Comparison of ENCODE assay signal across 11 mouse cellular contexts in genomic region chr9:120547026-120547668, GRCm38 (mm10). TPM values are rescaled to one million over a fixed set of nuclear protein-coding genes. Genes with fewer than 3 reads are reported as not detected.
DNase-seq lines count a peak whose midpoint lies in the region; ATAC-seq and TF ChIP-seq lines count a peak whose summit lies in the region.
"Had no signal": no experiment of that assay in that cellular context is flagged by ENCODE, and none has a peak within 500 bp of the region (broad histone marks: within the 10 kb centered on the region; RNA-seq: fewer than 3 reads in every experiment).

No protein-coding gene starts in this region.

- TF ChIP-seq CTCF in lung, embryonic 14.5 days (IDR thresholded peaks at IDR 0.05; ENCODE audit: low read depth), result no peak
- TF ChIP-seq CTCF in forebrain, postnatal 0 days (IDR thresholded peaks at IDR 0.05; ENCODE audit: low read depth), result no peak

- intact Hi-C loops in left cerebral cortex, postnatal 14 days (cut with DNase I), result no loop called here

- no peaks in the 10 kb centered on the region; the same call in 1 of the 2 replicates for H3K27me3 ChIP-seq in liver, embryonic 16.5 days (ENCODE audit: control insufficient read depth, insufficient read depth, low read depth, low read length)
- H3K27me3 ChIP-seq in liver, embryonic 12.5 days (replicated peaks), result peaks cover 40% of the 10 kb centered on the region
- H3K27me3 ChIP-seq in lung, embryonic 14.5 days (ENCODE audit: insufficient read depth, low read length), result no peaks in the 10 kb centered on the region
- H3K27me3 ChIP-seq in stomach, embryonic 14.5 days (ENCODE audit: control insufficient read depth, insufficient read depth, low read length), result no peaks in the 10 kb centered on the region
- H3K27me3 ChIP-seq in forebrain, postnatal 0 days (ENCODE audit: insufficient read depth, low read length), result no peaks in the 10 kb centered on the region

- H3K4me2 ChIP-seq in liver, embryonic 16.5 days (ENCODE audit: low read depth, low read length), result 0 out of 2 replicates have a peak overlapping the region, but pooled peaks have one; percentile 6
- H3K4me2 ChIP-seq in liver, embryonic 12.5 days, result no peak overlapping the region
- peak overlapping the region; percentile 48 for H3K4me2 ChIP-seq in lung, embryonic 14.5 days
- H3K4me2 ChIP-seq in stomach, embryonic 14.5 days (replicated peaks; ENCODE audit: low read depth, low read length), result peak overlapping the region; percentile 17; the same call in 1 of the 2 replicates
- no peak overlapping the region for H3K4me2 ChIP-seq in forebrain, postnatal 0 days (ENCODE audit: low read depth)

- H3K27ac ChIP-seq in liver, embryonic 16.5 days (ENCODE audit: low read length), result no peak overlapping the region
- H3K27ac ChIP-seq in liver, embryonic 12.5 days, result no peak overlapping the region
- H3K27ac ChIP-seq in lung, embryonic 14.5 days (ENCODE audit: low read depth), result peak overlapping the region; percentile 85
- peak overlapping the region; percentile 78 for H3K27ac ChIP-seq in stomach, embryonic 14.5 days (ENCODE audit: low read length)
- H3K27ac ChIP-seq in forebrain, postnatal 0 days (ENCODE audit: low read depth, low read length), result no peak overlapping the region

- no peaks in the 10 kb centered on the region for H3K9me3 ChIP-seq in liver, embryonic 16.5 days (replicated peaks; ENCODE audit: control insufficient read depth, low read length)
- H3K9me3 ChIP-seq in liver, embryonic 12.5 days (replicated peaks), result no peaks in the 10 kb centered on the region
- H3K9me3 ChIP-seq in lung, embryonic 14.5 days (ENCODE audit: low read depth, low read length), result no peaks in the 10 kb centered on the region
- no peaks in the 10 kb centered on the region for H3K9me3 ChIP-seq in stomach, embryonic 14.5 days (ENCODE audit: control insufficient read depth, low read depth, low read length)
- no peaks in the 10 kb centered on the region for H3K9me3 ChIP-seq in forebrain, postnatal 0 days (ENCODE audit: low read length)

- H3K36me3 ChIP-seq in liver, embryonic 16.5 days (ENCODE audit: control insufficient read depth, insufficient read depth), result no peaks in the 10 kb centered on the region
- no peaks in the 10 kb centered on the region for H3K36me3 ChIP-seq in liver, embryonic 12.5 days
- H3K36me3 ChIP-seq in lung, embryonic 14.5 days (ENCODE audit: insufficient read depth), result no peaks in the 10 kb centered on the region
- H3K36me3 ChIP-seq in stomach, embryonic 14.5 days (ENCODE audit: control insufficient read depth, insufficient read depth, low read length), result no peaks in the 10 kb centered on the region
- H3K36me3 ChIP-seq in forebrain, postnatal 0 days (ENCODE audit: insufficient read depth), result no peaks in the 10 kb centered on the region

- no peak for ATAC-seq in liver, embryonic 16.5 days (ENCODE audit: low read depth)
- no peak for ATAC-seq in liver, embryonic 12.5 days
- peak; percentile 52 to 53; a peak in 3 of 4 replicates for ATAC-seq in hematopoietic stem cell, adult 5-6 weeks (replicated peaks in 1 of 2; ENCODE audit: insufficient read depth in 1 of 2, low FRiP score in 2 of 2, low TSS enrichment in 1 of 2, low read depth in 1 of 2, poor library complexity in 2 of 2, severe bottlenecking in 2 of 2)
- ATAC-seq in lung, embryonic 14.5 days (ENCODE audit: insufficient read depth), result peak; percentile 83
- peak; percentile 83 for ATAC-seq in stomach, embryonic 14.5 days (ENCODE audit: insufficient number of reproducible peaks, insufficient read depth, low FRiP score, low read depth)
- ATAC-seq in forebrain, postnatal 0 days, result no peak
- ATAC-seq: forebrain, embryonic 16.5 days had no signal

- no peak overlapping the region for H3K4me3 ChIP-seq in liver, embryonic 16.5 days (ENCODE audit: low read depth, low read length)
- no peak overlapping the region for H3K4me3 ChIP-seq in liver, embryonic 12.5 days
- no peak overlapping the region for H3K4me3 ChIP-seq in lung, embryonic 14.5 days (ENCODE audit: low read depth, low read length)
- H3K4me3 ChIP-seq in stomach, embryonic 14.5 days (ENCODE audit: low read depth, low read length), result no peak overlapping the region
- H3K4me3 ChIP-seq in forebrain, postnatal 0 days (ENCODE audit: low read depth, low read length), result no peak overlapping the region

- H3K4me1 ChIP-seq in liver, embryonic 16.5 days (ENCODE audit: control insufficient read depth, low read depth, low read length), result no peaks in the 10 kb centered on the region; the same call in 1 of the 2 replicates
- H3K4me1 ChIP-seq in liver, embryonic 12.5 days, result peaks cover 6% of the 10 kb centered on the region; the same call in 1 of the 2 replicates
- H3K4me1 ChIP-seq in lung, embryonic 14.5 days (ENCODE audit: insufficient read depth), result peaks cover 12% of the 10 kb centered on the region
- H3K4me1 ChIP-seq in stomach, embryonic 14.5 days (ENCODE audit: control insufficient read depth, insufficient read depth, low read length), result peaks cover 7% of the 10 kb centered on the region; the same call in 1 of the 2 replicates
- no peaks in the 10 kb centered on the region for H3K4me1 ChIP-seq in forebrain, postnatal 0 days (ENCODE audit: insufficient read depth)

- no peak overlapping the region for H3K9ac ChIP-seq in liver, embryonic 16.5 days (ENCODE audit: low read depth, low read length)
- no peak overlapping the region for H3K9ac ChIP-seq in liver, embryonic 12.5 days
- H3K9ac ChIP-seq in lung, embryonic 14.5 days, result no peak overlapping the region; the same call in 1 of the 2 replicates
- H3K9ac ChIP-seq in stomach, embryonic 14.5 days (replicated peaks; ENCODE audit: low read depth, low read length), result no peak overlapping the region; the same call in 1 of the 2 replicates
- no peak overlapping the region for H3K9ac ChIP-seq in forebrain, postnatal 0 days

- DNase-seq in lung, embryonic 14.5 days, result peak; percentile 68
- no peak for DNase-seq in left cerebral cortex, postnatal 14 days (ENCODE audit: low spot score in 2 of 2)
- DNase-seq in forebrain, postnatal 0 days, result no peak
- DNase-seq in adrenal gland, postnatal 36 days, result no peak
- DNase-seq: kidney, adult 2 months had no signal

- 11% methylated on average over 16 of the region's 16 CpGs for WGBS in liver, embryonic 16.5 days (ENCODE audit: insufficient replicate concordance)
- WGBS in liver, embryonic 12.5 days (ENCODE audit: insufficient replicate concordance), result 20% methylated on average over 16 of the region's 16 CpGs
- WGBS in lung, embryonic 14.5 days, result 9% methylated on average over 16 of the region's 16 CpGs
- 10% methylated on average over 16 of the region's 16 CpGs for WGBS in stomach, embryonic 14.5 days
- 37% methylated on average over 16 of the region's 16 CpGs for WGBS in forebrain, postnatal 0 days

RNA-seq across cellular contexts. Expression of gene Entpd3, which starts 7.5 kb away (rescaled TPM):
- 0.05 TPM in 1 of 2 replicates, not detected in the other for polyA plus RNA-seq in liver, embryonic 16.5 days (2015; fragmentation: Nextera tagmentation; extraction: Ambion mirVana)
- polyA plus RNA-seq in liver, embryonic 12.5 days (2016; fragmentation: Nextera tagmentation; extraction: Ambion mirVana), result 0.05 TPM in 1 of 2 replicates, not detected in the other
- 0.75 TPM in 1 of 2 replicates, not detected in the other for total RNA-seq in hematopoietic stem cell, adult 5-6 weeks (2017)
- 14.9 TPM in 2 replicates for polyA plus RNA-seq in lung, embryonic 14.5 days (2014; fragmentation: Nextera tagmentation; extraction: Ambion mirVana)
- polyA plus RNA-seq in stomach, embryonic 14.5 days (2014; fragmentation: Nextera tagmentation; extraction: Ambion mirVana), result 6.3 and 7.7 TPM in 2 replicates
- 1 to 10 TPM; 3.1 to 4.7 TPM for total RNA-seq in left cerebral cortex, postnatal 14 days (2021)
- 3.6 and 5.5 TPM in 2 replicates for total RNA-seq in forebrain, postnatal 0 days (2014; rRNA removed)
- 3.6 and 3.7 TPM in 2 replicates for polyA plus RNA-seq in forebrain, postnatal 0 days (2015; fragmentation: Nextera tagmentation; extraction: Ambion mirVana)
- 1 to 10 TPM in 1 of 2 experiments, under 1 TPM in 1; 0.40 to 2.9 TPM for total RNA-seq in adrenal gland, postnatal 36 days (2021)
- total RNA-seq: liver, adult 2 months had no signal
- polyA plus RNA-seq: liver, adult 2 months had no signal

RNA-seq across cellular contexts. Expression of gene Rpl14, which starts 24.1 kb away (rescaled TPM):
- 335 and 378 TPM in 2 replicates for polyA plus RNA-seq in liver, embryonic 16.5 days (2015; fragmentation: Nextera tagmentation; extraction: Ambion mirVana)
- polyA plus RNA-seq in liver, embryonic 12.5 days (2016; fragmentation: Nextera tagmentation; extraction: Ambion mirVana), result 722 and 731 TPM in 2 replicates
- total RNA-seq in hematopoietic stem cell, adult 5-6 weeks (2017), result 2,251 and 3,052 TPM in 2 replicates
- 1,001 and 1,027 TPM in 2 replicates for polyA plus RNA-seq in lung, embryonic 14.5 days (2014; fragmentation: Nextera tagmentation; extraction: Ambion mirVana)
- 1,122 and 1,132 TPM in 2 replicates for polyA plus RNA-seq in stomach, embryonic 14.5 days (2014; fragmentation: Nextera tagmentation; extraction: Ambion mirVana)
- 100 to 1,000 TPM; 219 to 256 TPM for total RNA-seq in left cerebral cortex, postnatal 14 days (2021)
- total RNA-seq in forebrain, postnatal 0 days (2014; rRNA removed), result 449 and 763 TPM in 2 replicates
- 491 and 597 TPM in 2 replicates for polyA plus RNA-seq in forebrain, postnatal 0 days (2015; fragmentation: Nextera tagmentation; extraction: Ambion mirVana)
- total RNA-seq in adrenal gland, postnatal 36 days (2021), result 100 to 1,000 TPM; 522 to 541 TPM

RNA-seq across cellular contexts. Expression of gene Eif1b, which starts 55.1 kb away (rescaled TPM):
- polyA plus RNA-seq in liver, embryonic 16.5 days (2015; fragmentation: Nextera tagmentation; extraction: Ambion mirVana), result 53.0 and 58.7 TPM in 2 replicates
- polyA plus RNA-seq in liver, embryonic 12.5 days (2016; fragmentation: Nextera tagmentation; extraction: Ambion mirVana), result 110 and 116 TPM in 2 replicates
- total RNA-seq in hematopoietic stem cell, adult 5-6 weeks (2017), result 79.5 and 128 TPM in 2 replicates
- 195 and 196 TPM in 2 replicates for polyA plus RNA-seq in lung, embryonic 14.5 days (2014; fragmentation: Nextera tagmentation; extraction: Ambion mirVana)
- polyA plus RNA-seq in stomach, embryonic 14.5 days (2014; fragmentation: Nextera tagmentation; extraction: Ambion mirVana), result 178 and 187 TPM in 2 replicates
- total RNA-seq in left cerebral cortex, postnatal 14 days (2021), result 100 to 1,000 TPM; 173 to 174 TPM
- total RNA-seq in forebrain, postnatal 0 days (2014; rRNA removed), result 128 and 168 TPM in 2 replicates
- 507 and 639 TPM in 2 replicates for polyA plus RNA-seq in forebrain, postnatal 0 days (2015; fragmentation: Nextera tagmentation; extraction: Ambion mirVana)
- total RNA-seq in adrenal gland, postnatal 36 days (2021), result 10 to 100 TPM; 64.2 to 67.7 TPM

Comparison
In these comparisons a context has a peak if more than half of its experiments do, and no peak if none do; other contexts are left out.
1. H3K4me2 ChIP-seq: peak in liver, embryonic 16.5 days (single experiment), lung, embryonic 14.5 days (single experiment) and stomach, embryonic 14.5 days (single experiment); none in liver, embryonic 12.5 days (single experiment) and forebrain, postnatal 0 days (single experiment).
2. ATAC-seq: peak in hematopoietic stem cell, adult 5-6 weeks (2 of 2), lung, embryonic 14.5 days (single experiment) and stomach, embryonic 14.5 days (single experiment); none in liver, embryonic 16.5 days (single experiment), liver, embryonic 12.5 days (single experiment) and forebrain, postnatal 0 days (single experiment).
3. H3K27ac ChIP-seq: peak in lung, embryonic 14.5 days (single experiment) and stomach, embryonic 14.5 days (single experiment); none in liver, embryonic 16.5 days (single experiment), liver, embryonic 12.5 days (single experiment) and forebrain, postnatal 0 days (single experiment).